8 mouse cellular contexts compared by ENCODE assay signal in genomic region chr2:147178091-147179059, GRCm38 (mm10). TPM values are rescaled to one million over a fixed set of nuclear protein-coding genes. Genes with fewer than 3 reads are reported as not detected.
A peak's percentile ranks its signal among the peaks of the same experiment; 100 is the strongest.
DNase-seq lines count a peak whose midpoint lies in the region; ATAC-seq and TF ChIP-seq lines count a peak whose summit lies in the region.

No protein-coding gene starts in this region.

- H3K4me3 ChIP-seq in left cerebral cortex, adult 2 months, result peak overlapping the region; percentile 21
- H3K4me3 ChIP-seq in hindbrain, embryonic 16.5 days (ENCODE audit: low read length), result peak overlapping the region; percentile 28
- peak overlapping the region; percentile 46 for H3K4me3 ChIP-seq in limb, embryonic 10.5 days
- peak overlapping the region; percentile 13 for H3K4me3 ChIP-seq in midbrain, embryonic 11.5 days (ENCODE audit: low read depth, low read length)

- ATAC-seq in frontal cortex, adult (ENCODE audit: low TSS enrichment), result peak; percentile 54
- ATAC-seq in hindbrain, embryonic 16.5 days, result peak; percentile 69
- ATAC-seq in midbrain, embryonic 11.5 days (ENCODE audit: low FRiP score), result peak; percentile 39

- peaks cover 8% of the 10 kb centered on the region for H3K4me1 ChIP-seq in hindbrain, embryonic 16.5 days (ENCODE audit: control insufficient read depth, insufficient read depth, low read depth, low read length)
- H3K4me1 ChIP-seq in limb, embryonic 10.5 days, result peaks cover 13% of the 10 kb centered on the region; the same call in 1 of the 2 replicates
- peaks cover 16% of the 10 kb centered on the region for H3K4me1 ChIP-seq in midbrain, embryonic 11.5 days (ENCODE audit: control insufficient read depth, insufficient read depth, low read length)

- H3K27me3 ChIP-seq in hindbrain, embryonic 16.5 days (replicated peaks; ENCODE audit: control insufficient read depth, insufficient read depth, low read length), result peaks cover 65% of the 10 kb centered on the region
- H3K27me3 ChIP-seq in limb, embryonic 10.5 days (ENCODE audit: low read depth, poor library complexity, severe bottlenecking), result peaks cover 97% of the 10 kb centered on the region
- H3K27me3 ChIP-seq in midbrain, embryonic 11.5 days (ENCODE audit: control insufficient read depth, insufficient read depth, low read length), result peaks cover 57% of the 10 kb centered on the region

- intact Hi-C loops in left cerebral cortex, adult 2 months (cut with DNase I), result loop anchor here (5.0 kb wide), 1 partner anchor 711 kb away; no protein-coding TSS in a partner anchor

- DNase-seq in left cerebral cortex, adult 2 months (ENCODE audit: extremely low spot score in 1 of 2, low spot score in 2 of 2), result peak; percentile 59 to 62
- no peak for DNase-seq in left cerebral cortex, adult 8-10 months (ENCODE audit: low spot score in 2 of 2)
- DNase-seq in cerebellum, adult 8-10 months, result peak; percentile 39
- peak; percentile 92 for DNase-seq in limb, embryonic 10.5 days (ENCODE audit: low spot score)
- peak; percentile 98 for DNase-seq in midbrain, embryonic 11.5 days (ENCODE audit: low spot score, missing footprints)
- peak; percentile 16 for DNase-seq in spleen, adult 12 weeks (ENCODE audit: low spot score)

- H3K9me3 ChIP-seq in hindbrain, embryonic 16.5 days (ENCODE audit: control insufficient read depth, low read length), result no peaks in the 10 kb centered on the region
- H3K9me3 ChIP-seq in limb, embryonic 10.5 days (replicated peaks), result no peaks in the 10 kb centered on the region
- H3K9me3 ChIP-seq in midbrain, embryonic 11.5 days (ENCODE audit: control insufficient read depth, low read length), result no peaks in the 10 kb centered on the region

- TF ChIP-seq CTCF in left cerebral cortex, adult 2 months (IDR thresholded peaks at IDR 0.05), result peak; percentile 70

- H3K36me3 ChIP-seq in hindbrain, embryonic 16.5 days (ENCODE audit: control insufficient read depth, insufficient read depth, low read length), result no peaks in the 10 kb centered on the region
- H3K36me3 ChIP-seq in limb, embryonic 10.5 days, result no peaks in the 10 kb centered on the region
- no peaks in the 10 kb centered on the region for H3K36me3 ChIP-seq in midbrain, embryonic 11.5 days (ENCODE audit: control insufficient read depth, insufficient read depth, low read length)

- H3K4me2 ChIP-seq in hindbrain, embryonic 16.5 days (ENCODE audit: low read length), result peak overlapping the region; percentile 58
- peak overlapping the region; percentile 43 for H3K4me2 ChIP-seq in midbrain, embryonic 11.5 days

- peak overlapping the region; percentile 33 for H3K9ac ChIP-seq in hindbrain, embryonic 16.5 days (ENCODE audit: low read depth, low read length)
- no peak overlapping the region for H3K9ac ChIP-seq in midbrain, embryonic 11.5 days (ENCODE audit: low read length)

- WGBS in hindbrain, embryonic 16.5 days, result 1% methylated on average over 39 of the region's 39 CpGs
- 2% methylated on average over 39 of the region's 39 CpGs for WGBS in limb, embryonic 10.5 days
- WGBS in midbrain, embryonic 11.5 days, result 1% methylated on average over 39 of the region's 39 CpGs

- no peak overlapping the region for H3K27ac ChIP-seq in left cerebral cortex, adult 2 months
- H3K27ac ChIP-seq in hindbrain, embryonic 16.5 days (ENCODE audit: low read depth, low read length), result no peak overlapping the region
- H3K27ac ChIP-seq in limb, embryonic 10.5 days, result no peak overlapping the region
- no peak overlapping the region for H3K27ac ChIP-seq in midbrain, embryonic 11.5 days (ENCODE audit: low read depth, low read length)

RNA-seq across cellular contexts. Expression of gene Nkx2-2, which starts 15.7 kb away (rescaled TPM):
- 1 to 10 TPM; 4.1 to 4.5 TPM for total RNA-seq in left cerebral cortex, adult 2 months (2021)
- total RNA-seq in left cerebral cortex, adult 8-10 months (2022), result 1 to 10 TPM; 5.6 to 7.0 (median 6.3) TPM
- 3.3 and 4.2 TPM in 2 replicates for polyA plus RNA-seq in hindbrain, embryonic 16.5 days (2015; fragmentation: Nextera tagmentation; extraction: Ambion mirVana)
- polyA plus RNA-seq in limb, embryonic 10.5 days (2016; fragmentation: Nextera tagmentation; extraction: Ambion mirVana), result not detected in 2 replicates
- 14.7 and 16.8 TPM in 2 replicates for polyA plus RNA-seq in midbrain, embryonic 11.5 days (2014; fragmentation: Nextera tagmentation; extraction: Ambion mirVana)

Comparison
In these comparisons a context has a peak if more than half of its experiments do, and no peak if none do; other contexts are left out.
1. DNase-seq: peak in left cerebral cortex, adult 2 months (2 of 2), cerebellum, adult 8-10 months (single experiment), limb, embryonic 10.5 days (single experiment), midbrain, embryonic 11.5 days (single experiment) and spleen, adult 12 weeks (single experiment); none in left cerebral cortex, adult 8-10 months (0 of 2).
2. Peak in every context shown above with its lines, with median percentiles within 50 percentile points of each other: H3K4me3 ChIP-seq and ATAC-seq.